Mouse (Mus musculus): ENCODE measurements around the gene Hapln1. TPM values are rescaled to one million over a fixed set of nuclear protein-coding genes. Genes with fewer than 3 reads are reported as not detected.

The Hapln1 gene
- total and polyA plus RNA-seq, 3 experiments, result under 0.01 TPM; not detected in 2

DNA sequence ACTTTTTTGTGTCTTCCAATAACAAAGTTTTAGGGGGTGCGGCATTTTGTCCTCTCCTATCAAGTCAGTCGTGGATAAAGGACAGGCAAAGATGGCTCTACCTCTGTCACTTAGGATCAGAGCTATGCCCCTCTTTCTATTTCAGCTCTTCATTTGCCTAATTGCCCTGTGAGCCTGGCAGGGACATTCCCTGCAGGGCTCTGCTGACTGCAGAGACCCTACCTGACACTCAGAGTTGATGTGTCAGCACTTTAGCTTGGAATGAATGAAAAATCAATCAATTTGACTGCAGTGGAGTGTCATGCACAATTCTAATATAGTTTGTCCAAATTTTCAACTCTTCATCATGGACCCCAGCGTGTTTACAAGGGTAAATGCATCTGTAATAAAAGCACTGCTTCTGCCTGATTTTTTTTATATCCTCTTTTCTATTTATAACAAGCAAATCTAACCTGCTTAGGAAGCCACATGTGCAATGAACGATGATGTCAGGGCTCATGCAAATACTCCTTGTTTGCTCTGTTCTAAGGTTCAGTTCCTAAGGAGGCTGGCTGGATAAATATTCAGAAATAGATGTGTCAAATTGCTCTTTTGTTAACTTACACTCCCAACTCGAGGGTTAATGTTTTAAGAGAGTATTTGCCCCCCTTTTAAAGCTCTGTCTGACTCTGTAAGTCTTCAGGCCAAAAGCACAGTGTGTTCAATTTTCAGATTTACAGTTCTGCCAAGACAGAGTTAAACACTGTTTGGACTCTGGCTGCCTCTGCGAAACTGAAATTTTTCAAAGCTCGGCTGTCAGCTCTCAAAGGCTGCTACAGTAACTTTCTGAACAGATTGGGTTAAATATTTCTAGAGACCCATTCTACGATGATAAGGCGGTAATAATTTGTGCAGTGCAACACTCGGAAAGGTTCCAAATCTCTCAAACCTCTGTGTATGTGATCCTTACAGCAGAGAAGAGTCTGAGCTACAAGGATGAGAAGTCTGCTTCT, 44.4 kb downstream of the Hapln1 start:
- H3K4me1 ChIP-seq (ENCODE audit: insufficient read depth, low read depth, low read length), result no peaks in the 10 kb centered on the region
- DNase-seq (ENCODE audit: low spot score) (no peak), ATAC-seq (ENCODE audit: extremely low read depth, insufficient number of reproducible peaks, low FRiP score, poor library complexity, severe bottlenecking) (no peak)
- TF ChIP-seq POLR2AphosphoS5 (IDR thresholded peaks at IDR 0.05; ENCODE audit: insufficient replicate concordance, low read depth, low read length) (no peak), GATA1 (IDR thresholded peaks at IDR 0.05; ENCODE audit: borderline replicate concordance, low read length) (no peak), GATA2 (IDR thresholded peaks at IDR 0.05; ENCODE audit: borderline replicate concordance, low read depth, low read length) (no peak), TAL1 (conservative IDR thresholded peaks at IDR 0.05; ENCODE audit: low read depth, low read length) (no peak), CTCF (IDR thresholded peaks at IDR 0.05; ENCODE audit: low read depth, low read length) (no peak)
- no peak overlapping the region for H3K4me3 ChIP-seq (ENCODE audit: low read depth, low read length)
- no peaks in the 10 kb centered on the region for H3K36me3 ChIP-seq (replicated peaks)
- H3K9me3 ChIP-seq (replicated peaks), result no peaks in the 10 kb centered on the region
- H3K27me3 ChIP-seq (ENCODE audit: insufficient read depth, low read length), result no peaks in the 10 kb centered on the region

DNA sequence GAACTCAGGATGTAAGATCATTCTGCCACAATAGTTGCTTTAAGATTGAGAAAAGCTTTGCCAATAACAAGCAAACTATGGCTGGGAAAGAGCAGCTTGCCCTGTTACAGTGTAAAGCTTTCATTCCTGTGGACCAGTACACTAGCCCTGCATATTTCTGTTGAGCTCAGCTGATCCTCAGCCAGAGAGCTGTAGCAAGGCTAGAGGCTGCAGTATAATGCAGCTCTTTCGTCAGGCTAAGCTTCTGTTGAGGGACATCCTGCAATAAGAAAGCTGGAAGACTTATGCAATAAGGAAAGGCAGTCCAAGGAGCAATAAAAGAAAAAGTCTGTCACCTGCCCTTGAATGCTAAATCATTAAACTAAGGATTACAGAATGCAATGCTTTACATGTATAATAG, 45.5 kb downstream of the Hapln1 start:
- TF ChIP-seq TAL1 (conservative IDR thresholded peaks at IDR 0.05; ENCODE audit: low read depth, low read length), result no peak
- TF ChIP-seq GATA2 (IDR thresholded peaks at IDR 0.05; ENCODE audit: borderline replicate concordance, low read depth, low read length), result no peak
- no peak for TF ChIP-seq GATA1 (IDR thresholded peaks at IDR 0.05; ENCODE audit: borderline replicate concordance, low read length)
- no peak for TF ChIP-seq POLR2AphosphoS5 (IDR thresholded peaks at IDR 0.05; ENCODE audit: insufficient replicate concordance, low read depth, low read length)
- TF ChIP-seq CTCF (IDR thresholded peaks at IDR 0.05; ENCODE audit: low read depth, low read length), result no peak
- no peaks in the 10 kb centered on the region for H3K36me3 ChIP-seq (replicated peaks)
- DNase-seq (ENCODE audit: low spot score), result no peak
- no peak overlapping the region for H3K4me3 ChIP-seq (ENCODE audit: low read depth, low read length)
- no peaks in the 10 kb centered on the region for H3K4me1 ChIP-seq (ENCODE audit: insufficient read depth, low read depth, low read length)
- ATAC-seq (ENCODE audit: extremely low read depth, insufficient number of reproducible peaks, low FRiP score, poor library complexity, severe bottlenecking), result no peak
- no peaks in the 10 kb centered on the region for H3K9me3 ChIP-seq (replicated peaks)
- H3K27me3 ChIP-seq (ENCODE audit: insufficient read depth, low read length), result no peaks in the 10 kb centered on the region

DNA sequence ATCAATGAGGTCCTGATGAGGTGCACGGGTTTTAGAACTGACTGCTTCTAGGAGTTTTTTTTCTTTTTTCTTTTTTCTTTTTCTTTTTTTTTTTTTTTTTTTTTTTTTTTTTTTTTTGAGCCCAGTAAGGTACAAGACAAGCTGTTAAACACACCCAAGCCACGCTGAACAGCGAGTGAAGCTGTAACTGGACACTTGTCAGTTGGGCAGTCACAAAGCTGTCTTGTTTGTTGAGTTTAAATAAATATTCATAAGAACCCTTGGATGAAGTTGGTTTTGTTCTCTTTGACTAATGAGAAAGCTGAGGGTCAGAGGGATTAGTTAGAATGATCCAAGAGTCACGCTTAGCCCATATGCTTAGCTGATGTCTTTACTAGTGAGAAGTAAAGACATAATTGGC, 55.5 kb downstream of the Hapln1 start:
- H3K27me3 ChIP-seq (ENCODE audit: insufficient read depth, low read length), result no peaks in the 10 kb centered on the region
- no peaks in the 10 kb centered on the region for H3K4me1 ChIP-seq (ENCODE audit: insufficient read depth, low read depth, low read length)
- H3K36me3 ChIP-seq (replicated peaks), result no peaks in the 10 kb centered on the region
- no peak overlapping the region for H3K4me3 ChIP-seq (ENCODE audit: low read depth, low read length)
- no peaks in the 10 kb centered on the region for H3K9me3 ChIP-seq (replicated peaks)
- ATAC-seq (ENCODE audit: extremely low read depth, insufficient number of reproducible peaks, low FRiP score, poor library complexity, severe bottlenecking) (no peak), DNase-seq (ENCODE audit: low spot score) (no peak)
- TF ChIP-seq TAL1 (conservative IDR thresholded peaks at IDR 0.05; ENCODE audit: low read depth, low read length) (no peak), CTCF (IDR thresholded peaks at IDR 0.05; ENCODE audit: low read depth, low read length) (no peak), POLR2AphosphoS5 (IDR thresholded peaks at IDR 0.05; ENCODE audit: insufficient replicate concordance, low read depth, low read length) (no peak), GATA1 (IDR thresholded peaks at IDR 0.05; ENCODE audit: borderline replicate concordance, low read length) (no peak), GATA2 (IDR thresholded peaks at IDR 0.05; ENCODE audit: borderline replicate concordance, low read depth, low read length) (no peak)

DNA sequence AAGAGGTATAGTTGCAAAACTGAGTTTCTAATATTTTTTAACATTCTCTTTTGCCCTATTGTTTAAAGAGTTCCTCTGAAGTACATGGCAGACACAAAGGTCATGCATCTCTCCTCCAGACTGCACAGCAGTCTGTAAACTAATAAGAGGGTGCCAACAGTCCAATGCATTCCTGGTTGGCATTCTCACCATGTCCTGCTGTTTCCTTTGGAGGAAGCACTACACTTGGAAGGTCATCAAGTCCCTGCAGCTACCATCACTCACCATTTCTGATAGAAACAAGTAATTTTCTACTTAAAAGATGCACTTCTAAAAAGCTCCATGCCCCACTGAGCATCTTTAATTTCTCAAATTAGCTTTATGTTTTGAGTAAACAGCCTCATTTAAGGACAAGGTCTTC, 57.8 kb downstream of the Hapln1 start:
- Histone ChIP-seq H3K4me1 (ENCODE audit: insufficient read depth, low read depth, low read length) (no peaks in the 10 kb centered on the region), H3K36me3 (replicated peaks) (no peaks in the 10 kb centered on the region), H3K9me3 (replicated peaks) (no peaks in the 10 kb centered on the region), H3K4me3 (ENCODE audit: low read depth, low read length) (no peak overlapping the region), H3K27me3 (ENCODE audit: insufficient read depth, low read length) (no peaks in the 10 kb centered on the region)
- ATAC-seq (ENCODE audit: extremely low read depth, insufficient number of reproducible peaks, low FRiP score, poor library complexity, severe bottlenecking) (no peak), DNase-seq (ENCODE audit: low spot score) (no peak)
- TF ChIP-seq GATA2 (IDR thresholded peaks at IDR 0.05; ENCODE audit: borderline replicate concordance, low read depth, low read length) (no peak), POLR2AphosphoS5 (IDR thresholded peaks at IDR 0.05; ENCODE audit: insufficient replicate concordance, low read depth, low read length) (no peak), TAL1 (conservative IDR thresholded peaks at IDR 0.05; ENCODE audit: low read depth, low read length) (no peak), CTCF (IDR thresholded peaks at IDR 0.05; ENCODE audit: low read depth, low read length) (no peak), GATA1 (IDR thresholded peaks at IDR 0.05; ENCODE audit: borderline replicate concordance, low read length) (no peak)

DNA sequence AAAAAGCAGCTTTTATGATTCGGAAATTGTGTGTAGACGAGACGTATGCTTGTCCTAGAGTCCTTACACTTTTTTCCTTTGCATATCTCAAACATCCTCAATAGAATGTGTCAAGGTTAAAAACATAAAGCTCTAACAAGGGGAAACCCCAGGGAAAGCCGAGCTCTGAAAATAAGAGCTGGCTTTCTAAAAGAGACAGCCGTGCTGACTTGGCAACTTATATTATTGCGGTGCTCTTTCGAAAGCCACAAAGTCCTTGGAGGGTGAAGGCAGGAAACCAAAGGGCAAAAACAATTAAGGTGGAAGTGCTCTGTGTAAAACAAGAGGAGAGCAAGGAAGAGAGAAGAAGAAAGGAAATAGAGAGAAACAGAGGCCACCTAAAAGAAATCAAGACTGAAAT, 60.9 kb downstream of the Hapln1 start:
- H3K36me3 ChIP-seq (replicated peaks), result no peaks in the 10 kb centered on the region
- no peak overlapping the region for H3K4me3 ChIP-seq (ENCODE audit: low read depth, low read length)
- H3K9me3 ChIP-seq (replicated peaks), result 0 out of 2 replicates have a peak, but pooled peaks cover 3% of the 10 kb centered on the region
- DNase-seq (ENCODE audit: low spot score) (no peak), ATAC-seq (ENCODE audit: extremely low read depth, insufficient number of reproducible peaks, low FRiP score, poor library complexity, severe bottlenecking) (no peak)
- H3K27me3 ChIP-seq (ENCODE audit: insufficient read depth, low read length), result no peaks in the 10 kb centered on the region
- H3K4me1 ChIP-seq (ENCODE audit: insufficient read depth, low read depth, low read length), result no peaks in the 10 kb centered on the region
- TF ChIP-seq GATA1 (IDR thresholded peaks at IDR 0.05; ENCODE audit: borderline replicate concordance, low read length) (no peak), CTCF (IDR thresholded peaks at IDR 0.05; ENCODE audit: low read depth, low read length) (no peak), POLR2AphosphoS5 (IDR thresholded peaks at IDR 0.05; ENCODE audit: insufficient replicate concordance, low read depth, low read length) (no peak), GATA2 (IDR thresholded peaks at IDR 0.05; ENCODE audit: borderline replicate concordance, low read depth, low read length) (no peak), TAL1 (conservative IDR thresholded peaks at IDR 0.05; ENCODE audit: low read depth, low read length) (no peak)

DNA sequence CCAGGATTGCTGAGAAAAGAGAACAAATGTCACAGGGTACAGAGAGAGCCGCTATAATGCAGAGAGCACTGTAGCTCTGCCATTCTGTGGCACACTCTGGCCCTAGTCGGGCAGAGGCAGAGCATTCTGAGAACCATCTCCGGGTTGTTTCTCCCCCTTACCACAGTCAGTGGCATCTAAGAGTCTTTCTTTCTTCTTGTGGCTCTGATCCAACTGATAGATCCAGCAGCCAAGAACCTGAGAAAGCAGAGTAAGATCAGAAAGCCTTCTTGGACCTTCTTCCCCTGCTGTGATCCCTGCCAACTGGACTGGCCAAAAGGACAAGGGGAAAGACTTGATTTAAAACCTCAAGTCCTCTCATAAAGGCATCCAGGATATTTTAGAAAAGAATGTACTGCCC, 63.7 kb downstream of the Hapln1 start:
- Histone ChIP-seq H3K4me1 (ENCODE audit: insufficient read depth, low read depth, low read length) (no peaks in the 10 kb centered on the region), H3K9me3 (replicated peaks) (0 out of 2 replicates have a peak, but pooled peaks cover 5% of the 10 kb centered on the region), H3K4me3 (ENCODE audit: low read depth, low read length) (no peak overlapping the region), H3K36me3 (replicated peaks) (no peaks in the 10 kb centered on the region), H3K27me3 (ENCODE audit: insufficient read depth, low read length) (peaks cover 2% of the 10 kb centered on the region; the same call in 1 of the 2 replicates)
- no peak for ATAC-seq (ENCODE audit: extremely low read depth, insufficient number of reproducible peaks, low FRiP score, poor library complexity, severe bottlenecking)
- no peak for DNase-seq (ENCODE audit: low spot score)
- no peak for TF ChIP-seq POLR2AphosphoS5 (IDR thresholded peaks at IDR 0.05; ENCODE audit: insufficient replicate concordance, low read depth, low read length)
- no peak for TF ChIP-seq GATA1 (IDR thresholded peaks at IDR 0.05; ENCODE audit: borderline replicate concordance, low read length)
- TF ChIP-seq GATA2 (IDR thresholded peaks at IDR 0.05; ENCODE audit: borderline replicate concordance, low read depth, low read length), result no peak
- TF ChIP-seq TAL1 (conservative IDR thresholded peaks at IDR 0.05; ENCODE audit: low read depth, low read length), result no peak

Data from G1E (cell line).